Mouse (Mus musculus) erythroblast, embryonic 14.5 days (primary cell): ENCODE measurements around the gene Rheb. TPM values are rescaled to one million over a fixed set of nuclear protein-coding genes. Genes with fewer than 3 reads are reported as not detected.
"Not testable (repeated sequence)": the region's sequence is repeated elsewhere in the genome, so short reads cannot be mapped to it uniquely, and the experiment has no call there.

Source experiments
- H3K27me3 ChIP-seq: 2 replicates; pipeline ENCODE4 v1.6.1; 2012; ENCODE audit warnings: inconsistent platforms; ENCODE audit not compliant: control insufficient read depth
- H3K36me3 ChIP-seq: 2 replicates; pipeline ENCODE4 v1.6.1; 2012; ENCODE audit warnings: mild to moderate bottlenecking, inconsistent platforms; ENCODE audit not compliant: control insufficient read depth
- H3K4me1 ChIP-seq: 2 replicates; pipeline ENCODE4 v1.6.1; 2012; ENCODE audit warnings: inconsistent platforms; ENCODE audit not compliant: control insufficient read depth
- H3K4me3 ChIP-seq: replicated peaks from 2 replicates; pipeline ENCODE3; 2012; ENCODE audit warnings: moderate library complexity, mild to moderate bottlenecking, inconsistent platforms
- H3K9me3 ChIP-seq: 2 replicates; pipeline ENCODE4 v1.6.1; 2012; ENCODE audit warnings: low read length, inconsistent platforms, mixed read lengths; ENCODE audit not compliant: control insufficient read depth
- GATA1 ChIP-seq: IDR thresholded peaks from 2 replicates; pipeline ENCODE4 v1.6.1; 2012; ENCODE audit warnings: low read length, inconsistent platforms, mixed read lengths
- TAL1 ChIP-seq: IDR thresholded peaks from 3 replicates; pipeline ENCODE4 v1.6.1; 2012; ENCODE audit warnings: low read length, inconsistent platforms, mixed read lengths
- polyA plus RNA-seq: library from polyadenylated mRNA; stranded (reverse); fragments of >175 nt; gene quantifications from 2 replicates; pipeline ENCODE4 v1.2.3, GENCODE M21; 2012

Rheb gene
- polyA plus RNA-seq, 1 experiment, result 1.9 TPM

DNA sequence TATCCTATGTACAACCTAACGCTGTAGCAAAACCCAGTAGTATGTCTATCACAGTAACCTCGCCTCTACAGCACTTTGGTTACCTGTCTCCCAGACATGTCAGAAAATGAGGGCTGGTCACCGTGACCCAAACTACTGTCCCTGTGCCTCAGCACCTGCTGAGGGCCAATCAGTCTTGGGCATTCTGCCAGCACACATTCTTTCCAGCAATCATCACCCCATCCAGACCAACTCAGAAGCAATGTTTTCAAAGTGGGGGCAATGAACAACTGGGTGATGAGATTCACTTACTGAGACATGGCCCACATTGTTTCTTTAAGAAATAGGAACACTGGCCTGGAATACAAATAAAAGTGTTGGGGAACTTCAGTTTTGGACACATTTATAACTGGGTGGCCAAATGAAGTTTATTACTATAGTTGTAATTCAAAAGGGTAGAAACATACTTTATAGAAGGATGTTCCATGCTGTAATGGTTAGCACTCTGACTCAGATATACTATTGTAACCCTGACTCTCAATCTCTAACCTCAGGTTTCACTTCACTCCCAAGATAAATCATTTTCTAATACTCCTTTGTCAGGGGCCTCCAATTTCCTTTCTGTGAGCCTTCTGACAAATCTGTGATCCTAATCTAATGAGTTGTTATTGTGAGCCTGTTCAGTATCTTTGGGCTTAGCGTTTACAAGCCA, 16.9 kb downstream of the Rheb start:
- peaks cover 20% of the 10 kb centered on the region for H3K4me1 ChIP-seq
- no peaks in the 10 kb centered on the region for H3K27me3 ChIP-seq
- H3K9me3 ChIP-seq, result no peaks in the 10 kb centered on the region
- TF ChIP-seq TAL1, result no peak
- TF ChIP-seq GATA1, result no peak
- peaks cover 23% of the 10 kb centered on the region for H3K36me3 ChIP-seq
- no peak overlapping the region for H3K4me3 ChIP-seq

DNA sequence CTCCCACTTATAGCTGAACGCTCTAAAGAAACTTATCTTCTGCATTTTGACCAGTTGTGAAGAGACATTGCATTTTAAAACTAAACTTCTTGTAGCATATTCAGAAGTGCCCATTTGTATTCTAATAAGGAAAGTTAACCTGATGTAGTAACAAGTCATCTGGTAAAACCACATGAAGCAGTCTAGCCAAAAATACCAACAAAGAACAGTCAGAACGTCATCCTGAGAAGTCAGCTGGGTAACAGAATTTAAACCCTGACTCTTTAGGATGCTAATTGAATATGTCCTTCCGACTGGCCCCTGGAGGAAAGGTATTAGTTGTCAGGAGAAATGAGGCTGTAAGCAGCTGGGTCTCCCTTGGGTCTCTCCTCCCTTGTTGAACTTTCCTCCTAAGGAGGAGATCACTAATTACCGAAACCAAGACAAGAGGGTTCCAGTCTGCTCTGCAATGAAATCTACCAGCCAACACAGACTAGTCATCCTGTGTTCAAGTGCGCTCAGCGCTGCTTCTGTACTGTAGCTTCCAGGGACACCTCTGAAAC, 18.5 kb downstream of the Rheb start:
- Histone ChIP-seq H3K4me1 (peaks cover 17% of the 10 kb centered on the region), H3K27me3 (no peaks in the 10 kb centered on the region), H3K9me3 (no peaks in the 10 kb centered on the region), H3K36me3 (peaks cover 28% of the 10 kb centered on the region), H3K4me3 (no peak overlapping the region)
- TF ChIP-seq TAL1 (no peak), GATA1 (no peak)

DNA sequence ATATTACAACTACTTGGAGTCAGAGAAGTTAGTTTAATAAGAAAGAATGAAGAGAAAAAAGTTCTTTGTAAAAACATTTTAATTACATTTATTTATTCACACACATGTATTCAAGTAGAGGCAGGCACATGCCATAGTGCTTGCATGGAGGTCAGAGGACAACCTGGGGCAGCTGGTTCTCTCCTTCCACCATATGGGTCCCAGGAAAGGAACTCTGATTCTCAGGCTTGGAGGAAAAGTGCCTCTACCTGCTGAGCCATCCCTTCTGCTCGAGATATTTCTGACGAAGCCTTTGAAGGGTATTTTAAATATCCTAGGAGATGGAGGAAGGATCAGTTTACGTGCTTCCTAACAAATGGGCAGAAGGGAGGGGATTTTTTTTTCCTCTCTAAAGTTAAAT, 19.6 kb downstream of the Rheb start:
- TF ChIP-seq TAL1 (no peak), GATA1 (no peak)
- H3K9me3 ChIP-seq, result no peaks in the 10 kb centered on the region
- H3K27me3 ChIP-seq, result no peaks in the 10 kb centered on the region
- H3K4me1 ChIP-seq, result peaks cover 13% of the 10 kb centered on the region
- H3K36me3 ChIP-seq, result peaks cover 38% of the 10 kb centered on the region
- H3K4me3 ChIP-seq, result no peak overlapping the region

GRCm38 (mm10) chr5:24822231-24822630, 20.2 kb downstream of the Rheb start:
- H3K4me1 ChIP-seq, result peaks cover 11% of the 10 kb centered on the region

DNA sequence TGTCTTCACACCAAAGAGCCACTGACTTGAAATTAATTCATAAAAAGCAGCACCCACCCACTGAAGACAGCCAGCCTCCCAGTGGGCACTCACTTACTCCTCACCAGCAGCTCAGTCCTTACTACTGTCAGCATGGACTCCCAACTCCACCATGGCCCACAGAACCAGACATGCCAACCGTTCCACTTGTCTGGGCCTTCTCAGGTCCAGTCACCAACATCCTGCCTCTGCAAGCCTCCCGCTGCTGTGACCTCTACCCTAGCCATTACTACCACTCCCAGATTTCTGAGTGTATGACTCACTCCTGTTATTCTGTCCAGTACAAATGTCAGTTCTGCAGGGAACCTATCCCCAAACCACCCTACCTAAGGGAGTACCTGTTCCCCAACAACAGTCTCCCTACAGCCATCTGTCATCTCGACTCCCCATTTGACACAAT, 21.0 kb downstream of the Rheb start:
- TF ChIP-seq GATA1, result no peak
- no peak for TF ChIP-seq TAL1
- Histone ChIP-seq H3K36me3 (peaks cover 46% of the 10 kb centered on the region), H3K9me3 (no peaks in the 10 kb centered on the region), H3K27me3 (no peaks in the 10 kb centered on the region), H3K4me3 (no peak overlapping the region), H3K4me1 (peaks cover 8% of the 10 kb centered on the region)

More at GRCm38 (mm10) chr5:24822231-24822630, 20.2 kb downstream of the Rheb start:
- H3K27me3 ChIP-seq, H3K4me3 ChIP-seq, H3K9me3 ChIP-seq: not testable (repeated sequence)
- peaks cover 40% of the 10 kb centered on the region for H3K36me3 ChIP-seq

- no peak overlapping the region for H3K4me3 ChIP-seq
- peaks cover 5% of the 10 kb centered on the region for H3K4me1 ChIP-seq
- peaks cover 50% of the 10 kb centered on the region for H3K36me3 ChIP-seq
- H3K9me3 ChIP-seq, result no peaks in the 10 kb centered on the region
- H3K27me3 ChIP-seq, result no peaks in the 10 kb centered on the region
- TF ChIP-seq TAL1 (no peak), GATA1 (no peak)
Measured at GRCm38 (mm10) chr5:24820627-24821026, 21.8 kb downstream of the Rheb start.

- Histone ChIP-seq H3K36me3 (peaks cover 76% of the 10 kb centered on the region), H3K4me3 (no peak overlapping the region), H3K27me3 (no peaks in the 10 kb centered on the region), H3K9me3 (no peaks in the 10 kb centered on the region), H3K4me1 (no peaks in the 10 kb centered on the region)
- TF ChIP-seq TAL1 (no peak), GATA1 (no peak)
Measured at GRCm38 (mm10) chr5:24817191-24817590, 25.2 kb downstream of the Rheb start.

DNA sequence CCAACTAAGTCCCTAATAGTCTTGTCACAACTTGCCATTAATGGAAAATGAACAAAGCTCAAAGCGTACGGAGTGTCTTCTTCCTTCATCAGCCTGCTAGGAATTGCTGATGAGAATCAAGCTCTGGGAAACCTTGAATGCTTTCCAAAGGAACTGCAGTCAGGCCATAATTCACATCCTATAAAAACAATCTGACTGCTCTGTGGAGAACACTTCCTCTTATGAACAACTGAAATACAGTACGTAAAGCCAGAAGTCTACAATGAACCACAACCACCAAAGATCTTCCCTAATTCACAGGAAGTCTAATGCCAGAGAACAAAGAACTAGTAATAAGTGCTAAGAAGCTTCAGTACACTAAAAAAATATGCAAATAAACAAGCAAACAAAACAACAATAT, 28.5 kb downstream of the Rheb start:
- Histone ChIP-seq H3K4me3 (no peak overlapping the region), H3K36me3 (peaks cover 94% of the 10 kb centered on the region), H3K27me3 (no peaks in the 10 kb centered on the region), H3K9me3 (no peaks in the 10 kb centered on the region), H3K4me1 (no peaks in the 10 kb centered on the region)
- no peak for TF ChIP-seq GATA1
- no peak for TF ChIP-seq TAL1

- Histone ChIP-seq H3K4me1 (no peaks in the 10 kb centered on the region), H3K27me3 (no peaks in the 10 kb centered on the region), H3K4me3 (no peak overlapping the region), H3K36me3 (peaks cover 93% of the 10 kb centered on the region), H3K9me3 (no peaks in the 10 kb centered on the region)
- TF ChIP-seq TAL1 (no peak), GATA1 (no peak)
Measured at GRCm38 (mm10) chr5:24813005-24813404, 29.4 kb downstream of the Rheb start.

DNA sequence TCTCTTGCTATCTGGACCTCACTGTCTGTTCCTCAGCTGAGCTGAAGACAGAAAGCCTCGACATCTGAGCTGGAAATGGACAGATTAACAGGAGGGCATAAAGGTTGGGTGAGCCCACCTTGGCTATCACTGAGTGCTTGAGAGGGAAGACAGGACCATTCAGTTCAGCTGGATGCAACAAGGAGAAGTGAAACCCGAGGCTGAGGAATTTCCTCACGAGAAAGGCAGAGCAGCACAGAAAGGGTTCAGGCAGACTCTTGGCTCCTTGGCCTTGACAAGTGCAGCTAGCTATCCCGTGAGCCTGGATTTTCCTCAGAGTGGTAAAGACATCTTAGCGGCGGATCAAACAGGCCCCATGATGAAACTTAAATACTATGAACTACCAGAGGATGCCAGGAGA, 37.2 kb downstream of the Rheb start:
- H3K4me1 ChIP-seq, result peaks cover 1% of the 10 kb centered on the region; the same call in 1 of the 2 replicates
- no peak overlapping the region for H3K4me3 ChIP-seq
- no peak for TF ChIP-seq GATA1
- no peak for TF ChIP-seq TAL1
- H3K36me3 ChIP-seq, result peaks cover 86% of the 10 kb centered on the region
- no peaks in the 10 kb centered on the region for H3K9me3 ChIP-seq
- no peaks in the 10 kb centered on the region for H3K27me3 ChIP-seq
